Mouse (Mus musculus) kidney, adult 8-10 months (tissue): ENCODE results near the gene Mmp19.

ENCODE experiments used
- DNase-seq, 2 experiments: peaks; one replicate each; pipeline ENCODE4 v3.0.0; 2022

Mmp19 gene

GRCm38 (mm10) chr10:128790398-128791124 is at the start of gene Mmp19:
Gene Mmp19, plus strand, starts transcription at chr10:128790910.
- no peak for DNase-seq

- DNase-seq: no peak
Measured at GRCm38 (mm10) chr10:128742616-128743015, 48.1 kb upstream of the Mmp19 start.

- no peak for DNase-seq
Measured at GRCm38 (mm10) chr10:128743235-128743634, 47.5 kb upstream of the Mmp19 start.

- peak; percentile 61 to 62 for DNase-seq
Measured at GRCm38 (mm10) chr10:128743791-128744191, 46.9 kb upstream of the Mmp19 start.

GRCm38 (mm10) chr10:128744211-128744610 is 46.5 kb upstream of the Mmp19 start:
- peak; percentile 44 to 52 for DNase-seq

- peak; percentile 37 to 39 for DNase-seq
Measured at GRCm38 (mm10) chr10:128744680-128745601, 45.8 kb upstream of the Mmp19 start, which contains the start of gene Dgka. Gene Dgka, minus strand, starts transcription at chr10:128744855.

GRCm38 (mm10) chr10:128745946-128746613 is 44.6 kb upstream of the Mmp19 start:
- peak in 1 of 2 experiments; percentile 7 for DNase-seq

- DNase-seq: no peak
Measured at GRCm38 (mm10) chr10:128746972-128747645, 43.6 kb upstream of the Mmp19 start.

- DNase-seq: peak; percentile 90 to 93
Measured at GRCm38 (mm10) chr10:128747646-128748251, 43.0 kb upstream of the Mmp19 start, which contains the start of gene Pym1. Gene Pym1, plus strand, starts transcription at chr10:128747889.

GRCm38 (mm10) chr10:128748252-128748864 is 42.4 kb upstream of the Mmp19 start:
- DNase-seq: peak; percentile 67 to 77

GRCm38 (mm10) chr10:128772895-128773294 is 17.8 kb upstream of the Mmp19 start:
- no peak for DNase-seq

- no peak for DNase-seq
Measured at GRCm38 (mm10) chr10:128773685-128774084, 17.0 kb upstream of the Mmp19 start.

- DNase-seq: no peak
Measured at GRCm38 (mm10) chr10:128778441-128778840, 12.3 kb upstream of the Mmp19 start.

GRCm38 (mm10) chr10:128779011-128779795 is 11.5 kb upstream of the Mmp19 start:
- peak; percentile 72 to 75 for DNase-seq

- no peak for DNase-seq
Measured at GRCm38 (mm10) chr10:128780200-128780599, 10.5 kb upstream of the Mmp19 start.

- DNase-seq: no peak
Measured at GRCm38 (mm10) chr10:128792041-128792440, 1.3 kb downstream of the Mmp19 start.

- DNase-seq: no peak
Measured at GRCm38 (mm10) chr10:128793258-128793657, 2.5 kb downstream of the Mmp19 start.

GRCm38 (mm10) chr10:128794391-128794790 is 3.7 kb downstream of the Mmp19 start:
- DNase-seq: no peak

- no peak for DNase-seq
Measured at GRCm38 (mm10) chr10:128795581-128795980, 4.9 kb downstream of the Mmp19 start.

GRCm38 (mm10) chr10:128798676-128799075 is 8.0 kb downstream of the Mmp19 start:
- DNase-seq: no peak
